ENCODE assay signal across 9 mouse cellular contexts in genomic region chr16:10786782-10787547, GRCm38 (mm10). TPM values are rescaled to one million over a fixed set of nuclear protein-coding genes. Genes with fewer than 3 reads are reported as not detected.
DNase-seq lines count a peak whose midpoint lies in the region; ATAC-seq and TF ChIP-seq lines count a peak whose summit lies in the region.
"Had no signal": no experiment of that assay in that cellular context is flagged by ENCODE, and none has a peak within 500 bp of the region (broad histone marks: within the 10 kb centered on the region; RNA-seq: fewer than 3 reads in every experiment).

No protein-coding gene starts in this region.

- no peak for TF ChIP-seq POLR2A in cerebellum, adult 2 months (IDR thresholded peaks at IDR 0.05; ENCODE audit: borderline replicate concordance, insufficient read depth, low read length)

- no peak overlapping the region for H3K4me3 ChIP-seq in cerebellum, adult 2 months (replicated peaks; ENCODE audit: insufficient read depth, low read depth, low read length)
- no peak overlapping the region; the same call in 1 of the 2 replicates for H3K4me3 ChIP-seq in liver, embryonic 12.5 days
- H3K4me3 ChIP-seq in heart, embryonic 11.5 days (ENCODE audit: low read depth, low read length), result no peak overlapping the region
- no peak overlapping the region for H3K4me3 ChIP-seq in midbrain, embryonic 15.5 days

- no peaks in the 10 kb centered on the region for H3K4me1 ChIP-seq in cerebellum, adult 2 months (ENCODE audit: control insufficient read depth, insufficient read depth, low read length)
- H3K4me1 ChIP-seq in liver, embryonic 12.5 days, result peaks cover 41% of the 10 kb centered on the region
- peaks cover 35% of the 10 kb centered on the region for H3K4me1 ChIP-seq in heart, embryonic 11.5 days (ENCODE audit: control insufficient read depth, insufficient read depth, low read length)
- peaks cover 35% of the 10 kb centered on the region for H3K4me1 ChIP-seq in midbrain, embryonic 15.5 days

- H3K9me3 ChIP-seq in liver, embryonic 12.5 days (replicated peaks), result no peaks in the 10 kb centered on the region
- no peaks in the 10 kb centered on the region for H3K9me3 ChIP-seq in heart, embryonic 11.5 days (replicated peaks; ENCODE audit: control insufficient read depth, low read length)
- no peaks in the 10 kb centered on the region for H3K9me3 ChIP-seq in midbrain, embryonic 15.5 days

- no peak for ATAC-seq in liver, embryonic 12.5 days
- ATAC-seq in heart, embryonic 11.5 days (replicated peaks; ENCODE audit: insufficient number of reproducible peaks, low FRiP score, low TSS enrichment), result no peak
- ATAC-seq in midbrain, embryonic 15.5 days (replicated peaks), result no peak
- no peak for ATAC-seq in activated CD4-positive, CD25-positive, alpha-beta regulatory T cell, adult 4 months

- no peak for TF ChIP-seq CTCF in cerebellum, adult 2 months (IDR thresholded peaks at IDR 0.05; ENCODE audit: borderline replicate concordance, insufficient read depth, low read depth, low read length)

- H3K27me3 ChIP-seq in cerebellum, adult 2 months (ENCODE audit: control insufficient read depth, insufficient read depth, low read length), result no peaks in the 10 kb centered on the region
- peaks cover 75% of the 10 kb centered on the region for H3K27me3 ChIP-seq in liver, embryonic 12.5 days (replicated peaks)
- peaks cover 4% of the 10 kb centered on the region; the same call in 1 of the 2 replicates for H3K27me3 ChIP-seq in heart, embryonic 11.5 days (ENCODE audit: control insufficient read depth, insufficient read depth, low read length)
- peaks cover 8% of the 10 kb centered on the region; the same call in 1 of the 2 replicates for H3K27me3 ChIP-seq in midbrain, embryonic 15.5 days (replicated peaks)

- no peak overlapping the region for H3K27ac ChIP-seq in cerebellum, adult 2 months (ENCODE audit: insufficient read depth, low read length)
- no peak overlapping the region for H3K27ac ChIP-seq in liver, embryonic 12.5 days
- H3K27ac ChIP-seq in heart, embryonic 11.5 days (ENCODE audit: low read depth, low read length), result no peak overlapping the region
- no peak overlapping the region for H3K27ac ChIP-seq in midbrain, embryonic 15.5 days

- peak overlapping the region; percentile 99 for H3K4me2 ChIP-seq in liver, embryonic 12.5 days
- H3K4me2 ChIP-seq in heart, embryonic 11.5 days, result peak overlapping the region; percentile 92; the same call in 1 of the 2 replicates
- H3K4me2 ChIP-seq in midbrain, embryonic 15.5 days, result peak overlapping the region; percentile 91

- WGBS in cerebellum, adult 2 months, result 66% methylated on average over 4 of the region's 4 CpGs
- WGBS in liver, embryonic 12.5 days (ENCODE audit: insufficient replicate concordance), result 60% methylated on average over 4 of the region's 4 CpGs
- WGBS in heart, embryonic 11.5 days (ENCODE audit: insufficient replicate concordance), result 46% methylated on average over 4 of the region's 4 CpGs
- 71% methylated on average over 4 of the region's 4 CpGs for WGBS in midbrain, embryonic 15.5 days

- no peak overlapping the region for H3K9ac ChIP-seq in liver, embryonic 12.5 days
- H3K9ac ChIP-seq in heart, embryonic 11.5 days (ENCODE audit: low read depth, low read length), result no peak overlapping the region
- H3K9ac ChIP-seq in midbrain, embryonic 15.5 days, result no peak overlapping the region

- no peaks in the 10 kb centered on the region for H3K36me3 ChIP-seq in liver, embryonic 12.5 days
- no peaks in the 10 kb centered on the region for H3K36me3 ChIP-seq in heart, embryonic 11.5 days (ENCODE audit: control insufficient read depth, insufficient read depth, low read length)
- no peaks in the 10 kb centered on the region for H3K36me3 ChIP-seq in midbrain, embryonic 15.5 days (replicated peaks)

- peak; percentile 41 for DNase-seq in cerebellum, adult 11-12 months
- no peak for DNase-seq in cerebellum, adult 2 months
- no peak for DNase-seq in liver
- DNase-seq in layer of hippocampus, postnatal 14 days (ENCODE audit: low spot score in 2 of 2), result no peak

RNA-seq across cellular contexts. Expression of gene Tnp2, which starts 1.5 kb away (rescaled TPM):
- not detected in 2 replicates for polyA plus RNA-seq in cerebellum, adult 2 months (2012; rRNA removed)
- not detected in 2 replicates for polyA plus RNA-seq in liver, embryonic 12.5 days (2016; fragmentation: Nextera tagmentation; extraction: Ambion mirVana)
- not detected in 2 replicates for polyA plus RNA-seq in heart, embryonic 11.5 days (2014; fragmentation: Nextera tagmentation; extraction: Ambion mirVana)
- polyA plus RNA-seq in midbrain, embryonic 15.5 days (2015; fragmentation: Nextera tagmentation; extraction: Ambion mirVana), result not detected in 2 replicates
- total RNA-seq in layer of hippocampus, postnatal 14 days (2021), result not detected
- 1 to 10 TPM; 5.7 to 6.3 TPM for polyA plus RNA-seq in activated CD4-positive, CD25-positive, alpha-beta regulatory T cell, adult 4 months (2017; shearing (Covaris generic))
- polyA plus RNA-seq: frontal cortex, adult 2 months had no signal

RNA-seq across cellular contexts. Expression of gene Socs1, which starts 1.6 kb away (rescaled TPM):
- 1.1 and 1.3 TPM in 2 replicates for polyA plus RNA-seq in cerebellum, adult 2 months (2012; rRNA removed)
- polyA plus RNA-seq in liver, embryonic 12.5 days (2016; fragmentation: Nextera tagmentation; extraction: Ambion mirVana), result 1.8 TPM in 2 replicates
- 4.8 and 5.3 TPM in 2 replicates for polyA plus RNA-seq in heart, embryonic 11.5 days (2014; fragmentation: Nextera tagmentation; extraction: Ambion mirVana)
- 3.4 and 3.9 TPM in 2 replicates for polyA plus RNA-seq in midbrain, embryonic 15.5 days (2015; fragmentation: Nextera tagmentation; extraction: Ambion mirVana)
- total RNA-seq in layer of hippocampus, postnatal 14 days (2021), result 1 to 10 TPM; 1.1 to 1.3 TPM
- polyA plus RNA-seq in activated CD4-positive, CD25-positive, alpha-beta regulatory T cell, adult 4 months (2017; shearing (Covaris generic)), result 1 to 10 TPM; 4.0 to 4.6 TPM

RNA-seq across cellular contexts. Expression of gene Prm3, which starts 3.7 kb away (rescaled TPM):
- not detected in 2 replicates for polyA plus RNA-seq in cerebellum, adult 2 months (2012; rRNA removed)
- not detected in 2 replicates for polyA plus RNA-seq in liver, embryonic 12.5 days (2016; fragmentation: Nextera tagmentation; extraction: Ambion mirVana)
- polyA plus RNA-seq in heart, embryonic 11.5 days (2014; fragmentation: Nextera tagmentation; extraction: Ambion mirVana), result not detected in 2 replicates
- polyA plus RNA-seq in midbrain, embryonic 15.5 days (2015; fragmentation: Nextera tagmentation; extraction: Ambion mirVana), result not detected in 2 replicates
- total RNA-seq in layer of hippocampus, postnatal 14 days (2021), result not detected
- polyA plus RNA-seq in activated CD4-positive, CD25-positive, alpha-beta regulatory T cell, adult 4 months (2017; shearing (Covaris generic)), result not detected
- polyA plus RNA-seq: frontal cortex, adult 2 months had no signal

RNA-seq across cellular contexts. Expression of gene Prm2, which starts 9.0 kb away (rescaled TPM):
- not detected in 2 replicates for polyA plus RNA-seq in cerebellum, adult 2 months (2012; rRNA removed)
- polyA plus RNA-seq in liver, embryonic 12.5 days (2016; fragmentation: Nextera tagmentation; extraction: Ambion mirVana), result not detected in 2 replicates
- not detected in 2 replicates for polyA plus RNA-seq in heart, embryonic 11.5 days (2014; fragmentation: Nextera tagmentation; extraction: Ambion mirVana)
- polyA plus RNA-seq in midbrain, embryonic 15.5 days (2015; fragmentation: Nextera tagmentation; extraction: Ambion mirVana), result not detected in 2 replicates
- total RNA-seq in layer of hippocampus, postnatal 14 days (2021), result not detected
- not detected for polyA plus RNA-seq in activated CD4-positive, CD25-positive, alpha-beta regulatory T cell, adult 4 months (2017; shearing (Covaris generic))
- polyA plus RNA-seq: frontal cortex, adult 2 months had no signal

RNA-seq across cellular contexts. Expression of gene Prm1, which starts 18.7 kb away (rescaled TPM):
- polyA plus RNA-seq in cerebellum, adult 2 months (2012; rRNA removed), result not detected in 2 replicates
- not detected in 2 replicates for polyA plus RNA-seq in liver, embryonic 12.5 days (2016; fragmentation: Nextera tagmentation; extraction: Ambion mirVana)
- polyA plus RNA-seq in heart, embryonic 11.5 days (2014; fragmentation: Nextera tagmentation; extraction: Ambion mirVana), result not detected in 2 replicates
- polyA plus RNA-seq in midbrain, embryonic 15.5 days (2015; fragmentation: Nextera tagmentation; extraction: Ambion mirVana), result 0.41 and 0.42 TPM in 2 replicates
- total RNA-seq in layer of hippocampus, postnatal 14 days (2021), result not detected
- under 1 TPM in 1 of 2 experiments, not detected in 1; 0.77 TPM for polyA plus RNA-seq in activated CD4-positive, CD25-positive, alpha-beta regulatory T cell, adult 4 months (2017; shearing (Covaris generic))
- polyA plus RNA-seq: frontal cortex, adult 2 months had no signal
